Mouse (Mus musculus): ENCODE data around the gene Alg9. TPM values are rescaled to one million over a fixed set of nuclear protein-coding genes. Genes with fewer than 3 reads are reported as not detected.

Gene Alg9
- 14.3 and 14.4 TPM in 2 replicates for polyA plus RNA-seq (2015; fragmentation: Nextera tagmentation; extraction: Ambion mirVana)

- peak; percentile 72 for ATAC-seq (ENCODE audit: insufficient read depth)
- peak within 1 kb of the TSS; percentile 92 for H3K4me2 ChIP-seq
- no peaks in the 10 kb centered on the region for H3K9me3 ChIP-seq (replicated peaks)
- 1% methylated on average over 50 of the region's 51 CpGs for WGBS (ENCODE audit: insufficient replicate concordance)
- peak within 1 kb of the TSS; percentile 92 for H3K9ac ChIP-seq
- peak within 1 kb of the TSS; percentile 88 for H3K4me3 ChIP-seq (replicated peaks)
- no peaks in the 10 kb centered on the region for H3K27me3 ChIP-seq
- peak within 1 kb of the TSS; percentile 78 for H3K27ac ChIP-seq (replicated peaks)
- peaks cover 40% of the 10 kb centered on the region for H3K4me1 ChIP-seq (replicated peaks)
- peaks cover 25% of the 10 kb centered on the region for H3K36me3 ChIP-seq (replicated peaks)
These were observed at the start of gene Alg9, which contains the start of gene 1110032A03Rik for GRCm38 (mm10) chr9:50774991-50775612. Gene Alg9 (plus strand): TSS chr9:50775019. Gene 1110032A03Rik (minus strand): TSS chr9:50775520.

GRCm38 (mm10) chr9:50725921-50726590 lies 48.8 kb upstream of the Alg9 start:
- 54% methylated on average over 8 of the region's 8 CpGs for WGBS (ENCODE audit: insufficient replicate concordance)
- Histone ChIP-seq H3K36me3 (replicated peaks) (no peaks in the 10 kb centered on the region), H3K4me2 (no peak overlapping the region), H3K27ac (replicated peaks) (no peak overlapping the region), H3K9me3 (replicated peaks) (no peaks in the 10 kb centered on the region), H3K27me3 (peaks cover 54% of the 10 kb centered on the region), H3K9ac (no peak overlapping the region), H3K4me1 (replicated peaks) (0 out of 2 replicates have a peak, but pooled peaks cover 2% of the 10 kb centered on the region), H3K4me3 (replicated peaks) (no peak overlapping the region)
- ATAC-seq (ENCODE audit: insufficient read depth), result no peak

- Histone ChIP-seq H3K27ac (replicated peaks) (no peak overlapping the region), H3K4me3 (replicated peaks) (peak overlapping the region; percentile 49), H3K27me3 (peaks cover 51% of the 10 kb centered on the region), H3K4me2 (peak overlapping the region; percentile 69), H3K36me3 (replicated peaks) (no peaks in the 10 kb centered on the region), H3K9ac (no peak overlapping the region), H3K4me1 (replicated peaks) (0 out of 2 replicates have a peak, but pooled peaks cover 2% of the 10 kb centered on the region), H3K9me3 (replicated peaks) (no peaks in the 10 kb centered on the region)
- WGBS (ENCODE audit: insufficient replicate concordance), result 14% methylated on average over 30 of the region's 30 CpGs
- no peak for ATAC-seq (ENCODE audit: insufficient read depth)
These were observed 47.5 kb upstream of the Alg9 start for GRCm38 (mm10) chr9:50727171-50727924.

GRCm38 (mm10) chr9:50727925-50728651 lies 46.7 kb upstream of the Alg9 start:
- Histone ChIP-seq H3K36me3 (replicated peaks) (no peaks in the 10 kb centered on the region), H3K4me2 (peak overlapping the region; percentile 69), H3K4me1 (replicated peaks) (0 out of 2 replicates have a peak, but pooled peaks cover 2% of the 10 kb centered on the region), H3K27me3 (peaks cover 48% of the 10 kb centered on the region), H3K4me3 (replicated peaks) (peak overlapping the region; percentile 49), H3K9me3 (replicated peaks) (no peaks in the 10 kb centered on the region), H3K9ac (no peak overlapping the region), H3K27ac (replicated peaks) (no peak overlapping the region)
- ATAC-seq (ENCODE audit: insufficient read depth), result peak; percentile 67
- under 1% methylated on average over 45 of the region's 45 CpGs for WGBS (ENCODE audit: insufficient replicate concordance)

GRCm38 (mm10) chr9:50729600-50729999 lies 45.2 kb upstream of the Alg9 start:
- no peaks in the 10 kb centered on the region for H3K9me3 ChIP-seq (replicated peaks)
- H3K27me3 ChIP-seq, result peaks cover 48% of the 10 kb centered on the region
- H3K9ac ChIP-seq, result no peak overlapping the region
- H3K4me2 ChIP-seq, result no peak overlapping the region
- ATAC-seq (ENCODE audit: insufficient read depth), result no peak
- WGBS (ENCODE audit: insufficient replicate concordance), result 31% methylated on average over 4 of the region's 4 CpGs
- H3K36me3 ChIP-seq (replicated peaks), result no peaks in the 10 kb centered on the region
- no peak overlapping the region for H3K27ac ChIP-seq (replicated peaks)
- H3K4me1 ChIP-seq (replicated peaks), result 0 out of 2 replicates have a peak, but pooled peaks cover 2% of the 10 kb centered on the region
- H3K4me3 ChIP-seq (replicated peaks), result no peak overlapping the region

GRCm38 (mm10) chr9:50732560-50732959 lies 42.3 kb upstream of the Alg9 start:
- no peak overlapping the region for H3K4me3 ChIP-seq (replicated peaks)
- WGBS (ENCODE audit: insufficient replicate concordance), result 35% methylated on average over 4 of the region's 4 CpGs
- no peak overlapping the region for H3K27ac ChIP-seq (replicated peaks)
- H3K9me3 ChIP-seq (replicated peaks), result no peaks in the 10 kb centered on the region
- peaks cover 30% of the 10 kb centered on the region for H3K27me3 ChIP-seq
- no peak for ATAC-seq (ENCODE audit: insufficient read depth)
- no peaks in the 10 kb centered on the region for H3K36me3 ChIP-seq (replicated peaks)
- H3K9ac ChIP-seq, result no peak overlapping the region
- H3K4me1 ChIP-seq (replicated peaks), result 0 out of 2 replicates have a peak, but pooled peaks cover 2% of the 10 kb centered on the region
- H3K4me2 ChIP-seq, result no peak overlapping the region

GRCm38 (mm10) chr9:50734989-50735388 lies 39.8 kb upstream of the Alg9 start:
- no peak overlapping the region for H3K9ac ChIP-seq
- H3K4me3 ChIP-seq (replicated peaks), result no peak overlapping the region
- H3K4me1 ChIP-seq (replicated peaks), result peaks cover 13% of the 10 kb centered on the region
- H3K4me2 ChIP-seq, result no peak overlapping the region
- no peaks in the 10 kb centered on the region for H3K9me3 ChIP-seq (replicated peaks)
- H3K27me3 ChIP-seq, result peaks cover 11% of the 10 kb centered on the region
- 2% methylated on average over 9 of the region's 9 CpGs for WGBS (ENCODE audit: insufficient replicate concordance)
- no peak overlapping the region for H3K27ac ChIP-seq (replicated peaks)
- ATAC-seq (ENCODE audit: insufficient read depth), result no peak
- H3K36me3 ChIP-seq (replicated peaks), result no peaks in the 10 kb centered on the region

GRCm38 (mm10) chr9:50738914-50739870 lies 35.6 kb upstream of the Alg9 start, which contains the start of gene Dixdc1:
Gene Dixdc1 (minus strand): TSS chr9:50739517.
- Histone ChIP-seq H3K27ac (replicated peaks) (no peak within 1 kb of the TSS), H3K36me3 (replicated peaks) (no peaks in the 10 kb centered on the region), H3K9ac (no peak within 1 kb of the TSS)

GRCm38 (mm10) chr9:50740867-50741784 lies 33.7 kb upstream of the Alg9 start:
- WGBS (ENCODE audit: insufficient replicate concordance), result 72% methylated on average over 14 of the region's 14 CpGs
- H3K27ac ChIP-seq (replicated peaks), result no peak overlapping the region
- ATAC-seq (ENCODE audit: insufficient read depth), result no peak

More at GRCm38 (mm10) chr9:50738914-50739870, 35.6 kb upstream of the Alg9 start, which contains the start of gene Dixdc1:
- Histone ChIP-seq H3K27me3 (peaks cover 6% of the 10 kb centered on the region; the same call in 1 of the 2 replicates), H3K9me3 (replicated peaks) (no peaks in the 10 kb centered on the region), H3K4me2 (peak within 1 kb of the TSS; percentile 72), H3K4me3 (replicated peaks) (peak within 1 kb of the TSS; percentile 36), H3K4me1 (replicated peaks) (peaks cover 13% of the 10 kb centered on the region)
- ATAC-seq (ENCODE audit: insufficient read depth), result peak; percentile 98
- WGBS (ENCODE audit: insufficient replicate concordance), result 10% methylated on average over 36 of the region's 36 CpGs

More at GRCm38 (mm10) chr9:50740867-50741784, 33.7 kb upstream of the Alg9 start:
- H3K9me3 ChIP-seq (replicated peaks), result no peaks in the 10 kb centered on the region
- H3K36me3 ChIP-seq (replicated peaks), result no peaks in the 10 kb centered on the region
- no peak overlapping the region for H3K4me2 ChIP-seq
- no peak overlapping the region for H3K9ac ChIP-seq
- peaks cover 13% of the 10 kb centered on the region for H3K4me1 ChIP-seq (replicated peaks)
- peaks cover 14% of the 10 kb centered on the region for H3K27me3 ChIP-seq
- no peak overlapping the region for H3K4me3 ChIP-seq (replicated peaks)

All from liver, embryonic 15.5 days (tissue).